Mouse (Mus musculus) ES-Bruce4 (cell line): ENCODE data around the gene Sncg. TPM values are rescaled to one million over a fixed set of nuclear protein-coding genes. Genes with fewer than 3 reads are reported as not detected.
A peak's percentile ranks its signal among the peaks of the same experiment; 100 is the strongest.

Experiments
- H3K27ac ChIP-seq: 2 replicates; pipeline ENCODE4 v1.5.1; 2012; ENCODE audit warnings: low read length, inconsistent platforms; ENCODE audit not compliant: insufficient read depth
- H3K27me3 ChIP-seq: 2 replicates; pipeline ENCODE4 v1.6.1; 2012; ENCODE audit warnings: mild to moderate bottlenecking, low read length, inconsistent platforms; ENCODE audit not compliant: control insufficient read depth, poor library complexity, insufficient read depth, severe bottlenecking
- H3K36me3 ChIP-seq: 2 replicates; pipeline ENCODE4 v1.6.1; 2012; ENCODE audit warnings: inconsistent platforms, mild to moderate bottlenecking, low read length, moderate library complexity; ENCODE audit not compliant: control insufficient read depth, poor library complexity, insufficient read depth, severe bottlenecking
- H3K4me1 ChIP-seq: one replicate; pipeline ENCODE4 v1.8.1; 2011; ENCODE audit warnings: low read length; ENCODE audit not compliant: control insufficient read depth, insufficient read depth
- H3K4me3 ChIP-seq: 2 replicates; pipeline ENCODE4 v1.5.1; 2011; ENCODE audit warnings: low read depth, mild to moderate bottlenecking, low read length
- H3K9ac ChIP-seq: 2 replicates; pipeline ENCODE4 v1.6.1; 2012; ENCODE audit warnings: low read depth, mild to moderate bottlenecking, inconsistent platforms; ENCODE audit not compliant: poor library complexity, severe bottlenecking
- H3K9me3 ChIP-seq: replicated peaks from 2 replicates; pipeline ENCODE4 v1.6.1; 2012; ENCODE audit warnings: mild to moderate bottlenecking, low read length, inconsistent platforms; ENCODE audit not compliant: control insufficient read depth, poor library complexity, insufficient read depth, severe bottlenecking
- POLR2A ChIP-seq: IDR thresholded peaks from one replicate; pipeline ENCODE4 v1.8.1; 2011; ENCODE audit warnings: low read length; ENCODE audit not compliant: insufficient read depth
- polyA plus RNA-seq: library from polyadenylated mRNA; stranded (reverse); fragments of >200 nt; gene quantifications from 2 replicates; pipeline ENCODE4 v1.2.4, GENCODE M21; 2011; ENCODE audit warnings: low read depth; ENCODE audit not compliant: missing spikeins, insufficient read depth, insufficient read length

Gene Sncg
- polyA plus RNA-seq, 1 experiment, result 2.2 TPM

DNA sequence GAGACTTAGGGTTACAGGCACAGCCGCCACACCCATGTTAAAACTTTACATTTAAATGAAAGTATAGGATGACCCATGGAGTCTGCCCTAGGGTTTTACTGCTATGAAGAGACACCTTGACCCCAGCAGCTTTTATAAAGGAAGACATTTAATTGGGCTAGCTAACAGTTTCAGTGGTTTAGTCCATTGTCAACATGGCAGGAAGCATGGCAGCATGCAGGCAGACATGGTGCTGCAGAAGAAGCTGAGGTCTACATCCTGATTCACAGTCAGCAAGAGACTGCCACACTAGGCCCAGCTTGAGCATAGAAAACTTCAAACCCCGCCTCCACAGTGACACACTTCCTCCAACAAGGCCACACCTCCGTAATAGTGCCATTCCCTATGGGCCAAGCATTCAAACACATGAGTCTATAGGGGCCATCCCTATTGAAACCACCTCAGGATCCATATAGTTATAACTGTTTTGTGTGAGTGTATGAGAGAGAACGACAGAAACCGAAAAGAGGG is 51.0 kb downstream of the Sncg start:
- H3K4me1 ChIP-seq, result no peaks in the 10 kb centered on the region
- no peak for TF ChIP-seq POLR2A
- H3K36me3 ChIP-seq, result peaks cover 68% of the 10 kb centered on the region
- H3K4me3 ChIP-seq, result no peak overlapping the region
- H3K9me3 ChIP-seq, result peaks cover 16% of the 10 kb centered on the region
- no peaks in the 10 kb centered on the region for H3K27me3 ChIP-seq
- no peak overlapping the region for H3K9ac ChIP-seq
- peak overlapping the region; percentile 18 for H3K27ac ChIP-seq

Other genes starting within 250 kb of the Sncg start
- gene Npy4r, start 222.3 kb downstream of the Sncg start, polyA plus RNA-seq, result not detected in 2 replicates
- gene Gprin2, start 173.1 kb downstream of the Sncg start, polyA plus RNA-seq, result 1.1 and 1.3 TPM in 2 replicates
- gene Syt15, start 155.2 kb downstream of the Sncg start, polyA plus RNA-seq, result 0.31 TPM in 1 of 2 replicates, not detected in the other
- gene Shld2, start 64.3 kb downstream of the Sncg start, polyA plus RNA-seq, result 26.7 and 32.5 TPM in 2 replicates
- gene Glud1, start 64.1 kb downstream of the Sncg start, polyA plus RNA-seq, result 285 and 305 TPM in 2 replicates
- gene Fam25c, start 19.4 kb downstream of the Sncg start, polyA plus RNA-seq, result 3.5 and 5.7 TPM in 2 replicates
- 1.3 and 1.7 TPM in 2 replicates for gene Mmrn2, start 676 bp upstream of the Sncg start, polyA plus RNA-seq
- gene Bmpr1a, start 128.6 kb upstream of the Sncg start, polyA plus RNA-seq, result 75.3 and 75.4 TPM in 2 replicates
- gene 9230112D13Rik, start 148.0 kb upstream of the Sncg start, polyA plus RNA-seq, result not detected in 2 replicates
- 3.4 and 4.0 TPM in 2 replicates for gene Ldb3, start 213.9 kb upstream of the Sncg start, polyA plus RNA-seq
- not detected in 2 replicates for gene Opn4, start 225.4 kb upstream of the Sncg start, polyA plus RNA-seq